Mouse (Mus musculus) megakaryocyte, adult 5-6 weeks (primary cell): ENCODE measurements around the gene Fcho2. TPM values are rescaled to one million over a fixed set of nuclear protein-coding genes. Genes with fewer than 3 reads are reported as not detected.
A peak's percentile ranks its signal among the peaks of the same experiment; 100 is the strongest.
"Not testable (repeated sequence)": the region's sequence is repeated elsewhere in the genome, so short reads cannot be mapped to it uniquely, and the experiment has no call there.

Source experiments
- ATAC-seq: 2 replicates; pipeline ENCODE4 v1.8.0; 2016; ENCODE audit warnings: mild to moderate bottlenecking, inconsistent platforms; ENCODE audit not compliant: poor library complexity, severe bottlenecking
- total RNA-seq, 2 experiments: library from RNA; stranded (forward) in 1 of 2; stranded (reverse) in 1 of 2; fragments of 153-499, 151-499 nt in 1 of 2; fragments of 221-1000, 200-1000 nt in 1 of 2; gene quantifications; 2 replicates each; pipeline versions ENCODE4 v1.2.3 to v1.2.4; 2015 to 2017

Fcho2 gene
- total RNA-seq (2015), result 123 and 128 TPM in 2 replicates
- total RNA-seq (2017), result 47.5 and 78.3 TPM in 2 replicates

DNA sequence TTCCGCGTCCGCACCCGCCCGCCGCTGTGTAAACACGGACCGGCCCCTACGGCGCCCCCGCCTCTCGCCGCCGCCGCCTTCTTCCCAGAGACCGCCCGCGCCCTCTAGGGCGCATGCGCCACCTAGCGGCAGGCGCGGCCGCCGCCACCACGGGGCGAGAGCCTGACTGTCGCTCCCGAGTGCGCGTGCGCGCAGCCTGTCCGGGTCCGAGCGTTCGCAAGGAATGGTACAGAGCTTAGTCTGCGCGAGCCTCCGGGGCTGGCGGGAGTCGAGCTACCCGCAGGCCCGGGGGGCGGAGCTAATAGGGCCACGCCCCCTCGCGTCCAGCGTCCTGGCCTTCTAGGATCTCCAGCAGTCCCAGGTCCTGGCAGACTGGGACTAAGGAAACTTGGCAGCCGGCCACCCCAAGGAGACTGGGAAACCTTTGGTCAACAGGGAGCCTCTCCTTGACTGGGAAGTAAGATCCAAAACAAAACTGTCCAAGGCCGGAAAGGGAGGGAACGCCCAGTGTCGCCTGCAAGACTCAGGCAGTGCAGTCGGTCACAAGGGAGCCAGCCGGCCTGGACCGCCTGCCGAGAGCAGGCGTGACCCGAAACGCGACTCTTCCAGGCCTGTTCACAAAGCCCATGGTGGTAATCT is at the start of gene Fcho2:
Fcho2 (minus strand) TSS at position 303 of the 639 bp plus-strand sequence.
- ATAC-seq, result peak; percentile 71

DNA sequence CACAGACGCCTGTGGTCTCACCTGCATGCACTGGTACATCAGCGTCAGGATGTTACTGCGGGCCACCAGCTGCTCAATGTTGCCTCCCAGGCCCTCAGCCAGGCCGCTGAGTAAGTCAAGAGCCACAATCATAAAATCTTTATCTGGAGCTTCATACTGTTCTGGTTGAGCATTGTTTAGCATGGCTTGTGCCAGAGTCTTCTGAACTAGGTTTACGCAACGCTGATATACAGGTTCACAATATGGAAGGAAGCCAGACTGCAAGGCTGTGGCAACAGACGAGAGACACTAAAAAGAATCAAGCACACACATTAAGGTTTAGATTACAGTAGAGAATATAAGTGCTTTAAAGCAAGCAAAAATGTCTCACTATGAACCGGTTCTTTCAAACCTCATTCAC is 40.0 kb upstream of the Fcho2 start:
- no peak for ATAC-seq

DNA sequence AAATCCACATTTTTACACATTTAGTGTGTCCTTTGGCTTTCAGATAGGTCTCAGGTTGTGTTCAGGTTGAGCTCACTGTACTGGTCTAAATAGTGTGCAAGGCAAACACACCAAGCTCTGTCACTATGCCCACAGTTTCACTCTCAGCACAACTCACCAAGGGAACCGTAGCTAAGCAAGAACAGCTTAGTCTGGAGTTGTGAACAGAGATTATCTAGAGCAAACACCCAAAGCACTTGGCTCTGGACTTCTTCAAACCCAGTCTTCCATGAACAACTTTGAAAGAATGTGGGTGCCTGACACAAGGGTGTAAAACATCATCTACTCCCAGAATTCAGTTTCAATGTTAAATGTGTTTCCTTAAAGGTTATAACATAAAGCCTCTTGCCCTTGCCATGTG is 30.5 kb upstream of the Fcho2 start:
- no peak for ATAC-seq

GRCm38 (mm10) chr13:98836423-98837088 is 21.3 kb upstream of the Fcho2 start:
- ATAC-seq, result peak; percentile 34

- ATAC-seq, result no peak
These were observed 20.5 kb upstream of the Fcho2 start for GRCm38 (mm10) chr13:98835740-98836139.

DNA sequence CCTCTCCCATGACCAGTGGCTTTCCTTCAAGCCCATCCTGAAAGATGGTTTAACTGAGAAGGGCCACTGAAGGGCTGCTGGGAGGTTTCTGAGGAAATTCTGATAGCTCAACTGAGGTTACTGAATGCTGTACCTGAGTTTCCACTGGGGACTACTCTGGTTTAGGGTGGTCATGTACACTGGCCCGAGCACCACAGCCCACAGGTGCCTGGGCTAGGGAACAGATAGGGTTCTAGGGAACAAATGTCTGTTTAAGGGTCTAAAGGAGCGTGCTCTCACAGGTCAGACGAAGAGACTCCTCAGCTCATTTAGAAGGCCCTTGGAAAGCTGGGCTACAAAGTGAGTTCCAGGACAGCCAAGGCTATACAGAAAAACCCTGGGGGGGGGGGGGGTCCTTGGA is 19.5 kb upstream of the Fcho2 start:
- ATAC-seq, result no peak

GRCm38 (mm10) chr13:98834199-98834598 is 18.9 kb upstream of the Fcho2 start:
- no peak for ATAC-seq

DNA sequence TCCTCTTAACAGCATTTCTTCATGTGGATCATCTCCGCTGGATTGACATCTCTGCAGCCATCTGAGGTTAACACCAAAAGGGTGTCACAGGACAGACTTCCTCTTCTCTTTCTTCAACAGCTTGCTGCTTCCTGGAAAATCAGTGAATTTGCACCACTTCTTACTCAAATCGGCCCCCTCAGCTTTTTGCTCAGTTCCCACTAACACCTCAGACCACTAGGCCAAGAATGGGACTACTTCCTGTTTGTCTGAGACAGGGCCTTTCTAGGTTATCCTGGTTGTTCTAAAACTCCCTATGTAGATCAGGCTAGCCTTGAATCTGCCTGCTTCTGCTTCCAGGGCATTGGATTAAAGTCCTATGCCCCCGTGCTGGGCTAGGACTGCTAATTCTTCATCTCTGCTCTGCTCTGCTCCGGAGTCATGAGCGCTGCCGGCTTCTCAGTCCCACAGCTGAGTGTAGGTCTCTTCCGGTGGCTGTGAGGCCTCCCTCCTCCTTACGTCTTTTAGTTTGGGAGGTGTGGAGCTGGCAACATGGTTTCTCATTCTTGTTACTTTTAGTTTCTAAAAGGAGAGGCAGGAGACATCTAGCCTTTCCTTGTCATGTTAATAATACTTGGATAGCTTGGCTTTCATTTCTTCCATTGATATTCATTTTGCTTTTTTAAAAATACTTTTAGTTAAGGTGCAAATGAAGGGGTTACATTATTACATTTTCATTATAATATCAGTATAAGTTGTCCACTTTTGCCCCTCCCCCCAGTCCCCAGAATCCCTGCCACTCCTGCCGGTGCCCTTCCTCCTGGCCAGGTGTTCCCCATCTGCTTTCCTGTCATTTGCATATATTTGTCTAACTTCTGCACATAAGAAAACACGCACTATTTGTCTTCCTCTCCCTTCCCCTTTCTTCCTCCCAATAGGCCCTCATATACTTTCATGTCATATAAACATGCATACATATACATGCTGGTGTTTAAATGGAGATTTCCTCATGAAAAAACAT is 17.5 kb upstream of the Fcho2 start:
- peak; percentile 86 for ATAC-seq

GRCm38 (mm10) chr13:98829026-98829425 is 13.8 kb upstream of the Fcho2 start:
- ATAC-seq, result not testable (repeated sequence)

GRCm38 (mm10) chr13:98825574-98825973 is 10.3 kb upstream of the Fcho2 start:
- no peak for ATAC-seq

DNA sequence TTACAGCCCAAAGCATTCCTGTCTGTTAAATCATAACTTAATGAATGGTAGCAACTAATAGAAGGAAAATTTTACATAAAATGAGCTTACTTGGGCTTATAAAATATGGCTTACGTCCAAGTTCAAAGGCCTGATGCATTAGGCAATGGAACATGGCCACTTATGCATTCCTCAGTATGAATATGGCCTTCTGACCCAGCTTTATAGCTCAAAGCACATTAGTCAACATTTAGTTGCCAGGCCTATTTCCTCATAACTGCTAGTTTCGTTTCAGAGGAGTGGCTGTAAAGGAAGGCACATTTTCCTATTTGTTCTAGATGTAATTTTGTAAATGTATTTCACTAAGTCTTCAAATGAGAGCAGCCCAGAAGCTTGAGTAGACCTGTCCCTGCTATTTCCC is 3.8 kb upstream of the Fcho2 start:
- ATAC-seq, result peak; percentile 27; the same call in 1 of the 2 replicates

DNA sequence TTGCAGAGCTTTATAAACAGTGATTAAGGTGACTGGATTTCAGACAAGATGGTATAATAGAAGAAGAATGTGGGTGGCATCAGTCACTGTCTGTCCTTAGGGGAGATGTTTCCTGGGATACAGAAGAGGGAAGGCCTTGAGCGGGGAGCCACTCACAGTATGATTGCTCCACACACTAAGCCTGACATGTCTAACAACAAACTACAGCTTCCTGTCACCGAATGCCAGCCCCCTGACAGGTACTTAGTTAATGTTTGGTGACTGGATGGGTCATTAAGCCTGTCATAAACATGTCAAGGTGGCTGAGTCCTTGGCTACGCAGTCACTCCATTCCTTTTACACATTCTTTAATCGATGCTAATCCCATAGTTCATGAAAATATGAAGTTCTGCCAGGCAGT is 3.0 kb upstream of the Fcho2 start:
- no peak for ATAC-seq

- no peak for ATAC-seq
These were observed 2.5 kb upstream of the Fcho2 start for GRCm38 (mm10) chr13:98817766-98818165.

DNA sequence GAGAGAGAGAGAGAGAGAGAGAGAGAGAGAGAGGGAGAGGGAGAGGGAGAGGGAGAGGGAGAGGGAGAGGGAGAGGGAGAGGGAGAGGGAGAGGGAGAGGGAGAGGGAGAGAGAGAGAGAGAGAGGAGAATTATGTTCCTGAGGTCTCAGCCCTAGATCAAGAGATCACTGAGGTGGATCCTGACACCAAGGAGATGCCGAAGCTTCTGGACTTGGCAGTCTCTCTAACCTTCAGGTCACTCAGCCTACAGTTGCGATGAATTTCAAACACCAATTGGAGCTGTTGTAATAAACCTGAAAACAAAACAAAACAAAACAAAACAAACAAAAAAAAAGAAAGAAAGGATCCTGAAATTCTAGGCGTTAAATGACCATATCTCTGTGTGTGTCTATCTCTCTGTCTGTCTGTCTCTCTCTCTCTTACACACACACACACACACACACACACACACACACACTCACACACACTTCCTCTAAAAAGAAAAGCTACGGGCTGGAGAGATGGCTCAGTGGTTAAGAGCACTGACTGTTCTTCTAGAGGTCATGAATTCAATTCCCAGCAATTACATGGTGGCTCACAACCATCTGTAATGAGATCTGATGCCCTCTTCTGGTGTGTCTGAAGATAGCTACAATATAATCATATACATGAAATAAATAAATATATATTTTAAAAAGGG is 1.9 kb upstream of the Fcho2 start:
- not testable (repeated sequence) for ATAC-seq

- no peak for ATAC-seq
These were observed 1.3 kb upstream of the Fcho2 start for GRCm38 (mm10) chr13:98816571-98816970.

DNA sequence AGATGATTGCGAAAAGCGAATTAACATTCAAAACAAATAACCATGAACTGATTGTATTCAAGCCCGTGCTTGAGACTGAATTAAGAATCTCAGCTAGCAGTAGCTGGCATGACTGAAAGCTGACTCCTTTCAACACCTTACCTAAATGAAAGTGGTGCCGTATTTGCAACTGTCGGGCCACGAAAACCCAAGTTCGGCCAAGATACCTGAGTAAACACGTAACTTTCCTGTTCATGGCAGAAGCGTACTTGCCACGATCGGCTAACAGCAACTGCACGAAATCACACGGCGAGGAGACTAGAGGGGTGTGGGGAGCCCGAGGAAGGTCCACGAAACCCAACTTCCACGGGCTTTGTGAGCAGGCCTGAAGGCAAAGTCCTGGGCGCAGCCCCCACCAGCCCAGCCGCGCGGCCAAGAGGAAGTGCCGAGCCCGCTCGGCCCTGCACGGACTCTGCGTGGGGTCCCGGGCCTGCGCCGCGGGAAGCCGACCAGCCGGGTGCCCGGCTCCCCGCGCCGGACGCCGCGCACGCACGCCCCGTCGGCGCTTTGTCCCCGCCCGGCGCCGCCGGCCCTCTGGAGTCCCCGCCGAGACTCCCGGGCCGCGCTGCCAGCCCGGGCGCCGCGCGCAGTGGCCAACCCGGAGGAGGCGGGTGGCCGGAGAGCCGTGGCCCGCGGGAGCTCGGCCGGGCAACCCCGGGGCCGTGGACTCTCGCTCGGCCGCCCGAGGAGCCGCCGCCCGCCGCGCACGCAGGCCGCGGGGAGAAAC is 791 bp downstream of the Fcho2 start:
- peak; percentile 48 for ATAC-seq

- ATAC-seq, result no peak
These were observed 1.5 kb downstream of the Fcho2 start for GRCm38 (mm10) chr13:98813596-98814274.

GRCm38 (mm10) chr13:98813167-98813566 is 2.1 kb downstream of the Fcho2 start:
- ATAC-seq, result no peak

DNA sequence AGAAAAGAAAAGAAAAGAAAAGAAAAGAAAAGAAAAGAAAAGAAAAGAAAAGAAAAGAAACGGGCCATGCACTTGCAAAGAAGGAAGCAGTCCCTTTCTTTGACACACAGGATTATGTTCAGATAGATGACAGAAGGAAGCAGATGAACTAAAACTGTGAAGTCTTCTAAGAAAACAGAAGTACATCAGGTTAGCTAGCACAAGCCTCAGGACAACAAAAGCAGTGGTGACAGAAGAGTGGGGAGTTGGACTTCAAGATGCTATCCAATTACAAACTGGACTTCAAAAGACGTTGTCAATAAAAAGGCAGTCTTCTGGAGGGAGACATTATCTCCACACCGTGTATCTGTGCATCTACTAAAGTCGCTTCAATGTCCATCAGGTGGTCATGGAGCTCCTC is 3.0 kb downstream of the Fcho2 start:
- ATAC-seq, result no peak; the same call in 1 of the 2 replicates
